Mouse (Mus musculus) cerebral cortex, adult 2 months (tissue): ENCODE results near the gene Gm20517.

Experiments
- WGBS: fragments of 180-500 bp; shearing (Covaris S2); methylation state at CpG from one replicate; pipeline ENCODE4 v1.1.7; 2018; 5-methylcytosine and 5-hydroxymethylcytosine counted together

The Gm20517 gene

GRCm38 (mm10) chr17:47628851-47629676 lies 17.7 kb downstream of the Gm20517 start:
- WGBS = 1% methylated on average over 63 of the region's 63 CpGs

GRCm38 (mm10) chr17:47629717-47630677 lies 18.6 kb downstream of the Gm20517 start:
- WGBS = under 1% methylated on average over 61 of the region's 61 CpGs

- 3% methylated on average over 3 of the region's 3 CpGs for WGBS
Measured at GRCm38 (mm10) chr17:47630678-47631065, 19.3 kb downstream of the Gm20517 start, which contains the start of gene Usp49. Usp49 (plus strand) TSS chr17:47630690.

GRCm38 (mm10) chr17:47632181-47632840 lies 20.9 kb downstream of the Gm20517 start:
- 76% methylated on average over 4 of the region's 4 CpGs for whole genome bisulfite sequencing

- WGBS = 73% methylated on average over 7 of the region's 7 CpGs
Measured at GRCm38 (mm10) chr17:47633999-47634770, 22.8 kb downstream of the Gm20517 start.

GRCm38 (mm10) chr17:47642992-47643391 lies 31.6 kb downstream of the Gm20517 start:
- 94% methylated on average over 2 of the region's 2 CpGs for WGBS

GRCm38 (mm10) chr17:47646683-47647082 lies 35.3 kb downstream of the Gm20517 start:
- 85% methylated on average over 1 of the region's 1 CpGs for WGBS

- WGBS = 70% methylated on average over 4 of the region's 4 CpGs
Measured at GRCm38 (mm10) chr17:47648966-47649365, 37.6 kb downstream of the Gm20517 start.

GRCm38 (mm10) chr17:47651953-47652352 lies 40.6 kb downstream of the Gm20517 start:
- 92% methylated on average over 2 of the region's 2 CpGs for WGBS

GRCm38 (mm10) chr17:47654346-47654745 lies 43.0 kb downstream of the Gm20517 start:
- 96% methylated on average over 8 of the region's 8 CpGs for WGBS

GRCm38 (mm10) chr17:47655697-47656096 lies 44.3 kb downstream of the Gm20517 start:
- WGBS = 89% methylated on average over 5 of the region's 5 CpGs

GRCm38 (mm10) chr17:47657901-47658300 lies 46.5 kb downstream of the Gm20517 start:
- WGBS = 84% methylated on average over 4 of the region's 4 CpGs

GRCm38 (mm10) chr17:47658741-47659243 lies 47.4 kb downstream of the Gm20517 start:
- 74% methylated on average over 3 of the region's 3 CpGs for WGBS

GRCm38 (mm10) chr17:47663009-47663713 lies 51.8 kb downstream of the Gm20517 start:
- WGBS = 65% methylated on average over 9 of the region's 9 CpGs

GRCm38 (mm10) chr17:47664474-47664873 lies 53.1 kb downstream of the Gm20517 start:
- 85% methylated on average over 7 of the region's 7 CpGs for WGBS

- 55% methylated on average over 4 of the region's 4 CpGs for WGBS
Measured at GRCm38 (mm10) chr17:47669166-47669565, 57.8 kb downstream of the Gm20517 start.

GRCm38 (mm10) chr17:47671988-47672310 lies 60.6 kb downstream of the Gm20517 start:
- 29% methylated on average over 14 of the region's 14 CpGs for WGBS

- 11% methylated on average over 68 of the region's 68 CpGs for WGBS
Measured at GRCm38 (mm10) chr17:47672311-47673111, 61.1 kb downstream of the Gm20517 start.

- WGBS = 17% methylated on average over 9 of the region's 9 CpGs
Measured at GRCm38 (mm10) chr17:47676581-47676980, 65.2 kb downstream of the Gm20517 start.
